Mouse (Mus musculus): ENCODE results near the gene Unc13d.
"Not testable (repeated sequence)": the region's sequence is repeated elsewhere in the genome, so short reads cannot be mapped to it uniquely, and the experiment has no call there.

The Unc13d gene

DNA sequence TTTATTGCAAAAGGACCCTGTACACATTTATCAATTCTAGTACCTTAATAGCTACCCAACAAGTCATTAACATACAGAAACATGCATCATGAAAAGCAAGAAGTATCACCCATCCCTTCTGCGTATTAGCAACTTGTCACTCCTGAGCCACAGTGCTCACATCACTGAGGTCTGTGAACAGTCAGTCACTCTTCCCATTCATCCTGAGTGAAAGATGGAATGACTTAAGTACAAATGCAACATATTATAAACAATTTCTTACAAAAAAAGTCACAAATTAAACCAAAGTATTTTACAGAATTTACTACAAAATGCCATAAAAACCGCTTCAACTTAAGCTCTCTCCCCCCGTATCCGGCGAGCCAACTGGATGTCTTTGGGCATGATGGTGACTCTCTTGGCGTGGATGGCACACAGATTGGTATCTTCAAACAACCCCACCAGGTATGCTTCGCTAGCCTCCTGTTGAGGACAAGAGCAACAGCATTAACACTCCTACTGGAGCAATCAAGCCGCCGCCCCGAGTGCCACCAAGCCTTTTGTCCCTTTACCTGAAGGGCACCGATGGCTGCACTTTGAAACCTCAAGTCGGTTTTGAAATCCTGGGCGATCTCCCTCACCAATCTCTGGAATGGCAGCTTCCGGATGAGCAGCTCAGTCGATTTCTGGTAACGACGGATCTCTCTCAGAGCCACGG lies 54.5 kb downstream of the Unc13d start:
- in situ Hi-C loops (cut with MboI, MseI): loop anchor here (10.0 kb wide), 1 partner anchor 1292 kb away; no protein-coding TSS in a partner anchor

DNA sequence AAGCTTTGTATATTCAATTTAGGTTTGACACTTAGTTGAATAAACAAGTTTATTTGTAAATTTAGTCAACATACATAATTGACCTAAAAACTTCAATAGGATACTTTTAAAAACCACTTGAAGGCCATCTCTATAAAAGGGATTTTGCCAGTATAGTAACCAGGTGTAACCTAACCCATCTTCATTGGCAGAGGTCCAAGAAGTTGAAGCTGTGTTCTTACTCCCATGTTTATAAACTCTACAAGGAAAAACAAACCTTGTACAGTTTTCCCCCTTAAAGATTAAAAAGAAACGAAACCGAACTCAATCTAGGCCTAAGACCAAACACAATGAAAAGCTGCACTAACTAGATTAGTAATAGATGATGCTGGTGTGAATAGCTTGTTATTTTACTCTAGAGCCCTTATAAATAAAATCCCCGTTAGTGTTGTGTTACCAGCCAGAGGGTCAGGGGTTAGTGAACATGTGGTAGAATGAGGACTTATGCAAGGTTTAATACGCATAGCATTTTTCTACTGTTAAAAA lies 55.4 kb downstream of the Unc13d start:
- in situ Hi-C loops (cut with MboI, MseI): loop anchor here (10.0 kb wide), 1 partner anchor 1292 kb away; no protein-coding TSS in a partner anchor

DNA sequence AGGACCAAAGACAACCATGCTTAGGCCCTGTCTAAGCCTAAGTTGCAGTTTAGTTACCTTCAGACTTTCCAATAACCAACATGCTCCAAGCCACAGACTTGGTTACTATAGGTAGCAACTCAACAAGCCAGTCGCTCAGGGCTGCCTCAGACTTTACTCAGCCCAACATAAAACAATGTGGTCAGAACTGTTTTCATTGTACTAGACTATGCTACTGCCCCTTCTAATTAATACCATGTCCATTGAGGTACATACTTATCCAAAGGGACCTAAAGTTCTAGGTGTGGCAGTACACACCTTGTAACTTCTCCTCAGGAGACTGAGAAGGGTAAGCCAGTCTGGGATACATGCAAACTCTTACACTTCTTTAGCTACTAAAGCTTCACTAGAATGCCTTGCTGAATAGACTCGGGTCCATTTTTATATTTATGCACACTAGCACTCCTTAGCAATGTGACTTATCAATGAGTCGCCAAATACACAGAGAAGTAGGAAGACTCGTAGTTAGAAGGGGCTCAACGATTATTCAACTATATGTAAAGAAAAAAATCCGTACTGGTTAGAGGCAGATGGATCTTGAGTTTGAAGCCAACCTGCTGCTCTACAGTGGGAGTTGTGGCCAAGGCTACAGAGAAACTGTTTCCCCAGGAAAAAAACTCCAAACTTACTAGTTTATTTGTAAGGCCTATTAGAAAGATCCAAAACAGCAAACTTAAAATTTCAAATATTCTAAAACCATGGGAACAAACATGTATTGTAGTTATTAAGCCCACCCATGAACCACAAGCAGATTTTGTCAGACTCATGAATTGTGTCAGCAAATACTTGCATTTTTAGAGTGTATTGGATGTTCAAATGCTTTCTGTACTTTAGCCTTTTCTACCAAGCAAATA lies 56.2 kb downstream of the Unc13d start:
- in situ Hi-C loops (cut with MboI, MseI): loop anchor here (10.0 kb wide), 1 partner anchor 1293 kb away; no protein-coding TSS in a partner anchor

DNA sequence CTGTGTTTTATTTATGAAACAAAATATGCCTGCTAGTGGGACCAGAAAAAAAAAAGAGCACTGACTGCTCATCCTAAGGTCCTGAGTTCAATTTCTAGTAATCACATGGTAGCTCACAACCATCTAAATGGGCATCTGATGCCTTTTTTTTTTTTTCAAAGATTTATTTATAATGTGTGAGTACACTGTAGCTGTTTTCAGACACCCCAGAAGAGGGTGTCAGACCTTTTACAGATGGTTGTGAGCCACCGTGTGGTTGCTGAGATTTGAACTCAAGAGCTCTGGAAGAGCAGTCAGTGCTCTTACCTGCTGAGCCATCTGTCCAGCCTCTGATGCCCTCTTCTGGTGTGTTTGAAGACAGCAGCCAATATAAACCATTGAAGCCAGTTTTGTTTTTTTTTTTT lies 57.2 kb downstream of the Unc13d start:
- in situ Hi-C loops (cut with MboI, MseI): loop anchor here (10.0 kb wide), 1 partner anchor 1294 kb away; no protein-coding TSS in a partner anchor

DNA sequence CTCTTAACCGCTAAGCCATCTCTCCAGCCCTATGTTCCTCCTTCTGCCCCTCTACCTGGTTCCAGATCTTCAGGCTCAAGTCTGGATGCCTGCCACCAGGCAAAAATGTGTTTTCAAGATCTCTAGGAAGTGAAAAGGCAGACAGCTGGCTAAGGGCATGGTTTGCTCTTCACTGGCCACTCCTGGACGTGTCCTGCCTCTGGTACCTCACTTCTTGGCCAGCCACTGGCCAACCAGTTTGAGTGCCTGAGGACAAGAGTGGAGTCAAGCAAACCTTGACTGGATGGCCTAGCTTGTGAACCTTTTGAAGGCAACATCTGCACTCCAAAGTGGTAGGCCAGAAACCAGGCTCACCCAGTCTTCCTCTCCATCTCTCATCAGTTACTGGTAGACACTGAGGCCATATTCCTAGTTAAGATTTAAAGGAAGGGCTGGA lies 57.8 kb downstream of the Unc13d start:
- in situ Hi-C loops (cut with MboI, MseI): loop anchor here (10.0 kb wide), 1 partner anchor 1295 kb away; no protein-coding TSS in a partner anchor

DNA sequence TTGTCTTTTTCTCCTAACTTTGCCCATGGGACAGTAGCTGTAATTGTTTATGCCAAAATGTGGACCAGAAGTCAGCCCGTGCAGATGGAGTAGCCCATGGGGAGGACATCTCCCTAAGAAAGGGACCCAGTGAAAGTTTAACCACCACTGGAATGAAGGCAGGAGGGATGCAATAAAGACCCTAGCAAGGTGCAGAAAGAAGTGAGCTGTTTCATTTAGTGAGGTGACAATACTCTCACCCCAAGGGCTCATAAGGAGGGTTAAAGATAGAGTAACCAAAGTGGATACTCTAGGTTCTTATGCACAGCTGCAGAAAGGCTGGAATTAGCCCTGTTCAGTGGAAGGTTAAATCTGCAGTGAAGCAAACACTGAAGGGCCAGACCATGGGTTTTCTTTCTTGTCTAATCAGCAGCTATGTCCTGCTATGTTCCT lies 58.4 kb downstream of the Unc13d start:
- in situ Hi-C loops (cut with MboI, MseI): no loop called here

DNA sequence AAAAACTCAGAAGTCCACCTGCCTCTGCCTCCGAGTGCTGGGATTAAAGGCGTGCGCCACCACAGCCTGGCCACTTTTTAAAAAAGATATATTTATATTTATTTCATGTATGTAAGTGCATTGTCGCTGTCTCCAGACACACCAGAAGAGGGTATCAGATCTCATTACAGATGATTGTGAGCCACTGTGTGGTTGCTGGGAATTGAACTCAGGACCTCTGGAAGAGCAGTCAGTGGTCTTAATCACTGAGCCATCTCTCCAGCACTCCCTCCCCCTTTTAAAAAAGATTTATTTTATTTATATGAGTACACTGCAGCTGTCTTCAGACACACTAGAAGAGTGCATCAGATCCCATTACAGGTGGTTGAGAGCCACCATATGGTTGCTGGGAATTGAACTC lies 58.9 kb downstream of the Unc13d start:
- in situ Hi-C loops (cut with MboI, MseI): not testable (repeated sequence)

DNA sequence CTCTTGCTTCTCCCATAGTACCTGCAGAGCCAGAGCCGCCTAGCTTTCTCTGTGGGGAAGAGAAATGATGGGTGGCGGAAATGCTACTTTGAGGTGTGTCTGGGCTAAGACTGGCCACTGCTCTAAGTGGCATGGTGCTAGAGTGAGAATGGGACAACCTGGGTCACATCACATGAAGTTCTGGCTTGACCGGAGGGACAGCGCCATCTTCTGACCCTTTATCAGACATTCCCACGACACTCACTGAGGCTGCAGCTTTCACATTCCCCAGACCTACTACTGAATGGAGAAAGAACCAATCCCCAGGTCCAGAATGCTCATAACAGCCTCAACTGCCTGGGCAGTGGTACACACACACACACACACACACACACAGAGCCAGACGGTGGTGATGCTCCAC lies 59.7 kb downstream of the Unc13d start:
- in situ Hi-C loops (cut with MboI, MseI): no loop called here

DNA sequence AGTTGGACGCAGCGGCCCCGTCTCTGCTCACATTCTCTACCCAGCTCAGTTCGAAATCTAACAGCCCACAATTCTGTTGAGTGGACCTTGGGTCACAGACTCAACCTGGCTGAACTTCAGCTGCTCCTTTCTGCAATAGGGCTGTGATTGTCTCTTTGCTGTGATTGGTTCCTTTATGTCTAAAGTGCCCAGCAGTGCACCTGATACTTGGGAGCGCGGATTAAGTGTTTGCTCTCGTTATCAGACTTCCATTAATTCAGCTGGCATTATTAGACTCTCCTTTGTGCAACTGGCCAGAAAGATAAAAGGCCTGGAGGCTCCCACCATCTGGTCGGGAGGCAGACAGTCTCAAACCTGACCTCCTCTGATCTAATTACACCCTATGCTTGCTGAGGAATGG lies 62.9 kb downstream of the Unc13d start:
- in situ Hi-C loops (cut with MboI, MseI): no loop called here

DNA sequence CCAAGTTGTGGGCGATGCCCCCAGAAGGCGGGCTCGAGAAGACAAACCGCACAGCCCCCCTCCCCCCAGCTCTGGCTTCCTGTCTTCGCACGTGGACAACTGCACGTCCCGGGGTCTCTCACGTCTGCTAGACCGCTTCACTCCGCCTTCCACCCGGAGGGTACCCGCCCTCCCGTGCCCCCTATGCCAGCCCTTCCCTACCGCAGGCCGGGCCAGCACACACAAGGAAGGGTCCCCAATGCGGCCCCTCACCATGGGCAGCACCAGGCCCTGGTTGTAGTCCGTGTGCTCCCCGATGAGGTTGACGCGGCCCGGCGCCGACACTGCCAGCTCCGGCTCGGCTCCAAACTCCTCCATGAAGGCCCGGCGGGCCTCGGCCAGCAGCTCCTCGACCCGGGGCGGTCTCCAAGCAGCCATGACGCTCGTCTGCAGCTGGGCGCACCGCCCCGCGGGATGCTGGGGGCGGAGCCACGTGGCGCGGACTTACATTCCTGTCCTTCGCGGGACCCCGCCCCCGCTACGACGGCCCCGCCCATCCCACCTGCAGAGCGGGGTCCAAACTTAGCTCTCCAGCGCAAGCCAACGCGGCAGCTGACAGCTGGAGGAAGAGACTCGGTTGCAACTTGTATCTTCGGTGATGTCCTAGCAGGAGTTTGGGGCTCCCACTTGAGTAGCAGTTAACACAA lies 65.4 kb downstream of the Unc13d start, which contains the start of gene Galk1:
Galk1 (minus strand) TSS at position 458 of the 686 bp plus-strand sequence.
- in situ Hi-C loops (cut with MboI, MseI): no loop called here
